Mouse (Mus musculus) forebrain, postnatal 0 days (tissue): Measurements from ENCODE around the gene Frmd5. TPM values are rescaled to one million over a fixed set of nuclear protein-coding genes. Genes with fewer than 3 reads are reported as not detected.
A peak's percentile ranks its signal among the peaks of the same experiment; 100 is the strongest.

Source experiments
- ATAC-seq: fragments of 200-750 bp; cut with Nextera tagmentation; 2 replicates; pipeline ENCODE4 v1.8.0; 2017; ENCODE audit warnings: mild to moderate bottlenecking, moderate library complexity
- DNase-seq: peaks from one replicate; pipeline ENCODE4 v3.0.0-alpha.2; 2015
- H3K27ac ChIP-seq: fragments of 300-500 bp; sonication (generic); 2 replicates; pipeline ENCODE4 v1.5.1; 2014; ENCODE audit warnings: low read depth, mild to moderate bottlenecking, antibody characterized with exemption, low read length, moderate library complexity, mixed read lengths
- H3K27me3 ChIP-seq: fragments of 300-500 bp; sonication (generic); 2 replicates; pipeline ENCODE4 v1.6.1; 2014; ENCODE audit warnings: mild to moderate bottlenecking, low read length, mixed read lengths; ENCODE audit not compliant: insufficient read depth
- H3K36me3 ChIP-seq: fragments of 300-500 bp; sonication (generic); 2 replicates; pipeline ENCODE4 v1.6.1; 2014; ENCODE audit warnings: mild to moderate bottlenecking, moderate library complexity; ENCODE audit not compliant: insufficient read depth
- H3K4me1 ChIP-seq: fragments of 300-500 bp; sonication (generic); 2 replicates; pipeline ENCODE4 v1.6.1; 2014; ENCODE audit warnings: antibody characterized with exemption; ENCODE audit not compliant: insufficient read depth
- H3K4me2 ChIP-seq: fragments of 300-500 bp; sonication (generic); 2 replicates; pipeline ENCODE4 v1.6.1; 2014; ENCODE audit warnings: low read depth, mild to moderate bottlenecking, moderate library complexity
- H3K4me3 ChIP-seq: fragments of 300-500 bp; sonication (generic); 2 replicates; pipeline ENCODE4 v1.5.1; 2014; ENCODE audit warnings: low read depth, low read length, mixed read lengths
- H3K9ac ChIP-seq: fragments of 300-500 bp; sonication (generic); 2 replicates; pipeline ENCODE4 v1.6.1; 2014; ENCODE audit warnings: mild to moderate bottlenecking
- H3K9me3 ChIP-seq: fragments of 300-500 bp; sonication (generic); 2 replicates; pipeline ENCODE4 v1.6.1; 2016; ENCODE audit warnings: low read length
- CTCF ChIP-seq: sonication (generic); IDR thresholded peaks from 2 replicates; pipeline ENCODE4 v1.5.1; 2016; ENCODE audit warnings: antibody characterized with exemption, control low read depth, low read depth
- WGBS: fragments of 180-500 bp; shearing (Covaris S2); extraction: QIAGEN DNeasy Blood & Tissue Kit; methylation state at CpG from one replicate; pipeline ENCODE4 v1.1.7; 2014; 5-methylcytosine and 5-hydroxymethylcytosine counted together
- polyA plus RNA-seq: library from polyadenylated mRNA; unstranded; fragments of >200 nt; fragmentation: Nextera tagmentation; extraction: Ambion mirVana; gene quantifications from 2 replicates; pipeline ENCODE4 v1.2.1, GENCODE M21; 2015
- total RNA-seq: library from RNA; depleted of rRNA; stranded (reverse); fragments of >200 nt; gene quantifications from 2 replicates; pipeline ENCODE4 v1.2.3, GENCODE M21; 2014

Frmd5 gene
- total and polyA plus RNA-seq, 2 experiments from 2014 or later = 15.7 to 53.3 TPM

GRCm38 (mm10) chr2:121632091-121632490 is 174.8 kb downstream of the Frmd5 start:
- H3K4me3 ChIP-seq = no peak overlapping the region
- no peak for ATAC-seq
- no peaks in the 10 kb centered on the region for H3K4me1 ChIP-seq
- WGBS = 64% methylated on average over 4 of the region's 4 CpGs
- H3K27ac ChIP-seq = no peak overlapping the region
- no peak for TF ChIP-seq CTCF
- no peaks in the 10 kb centered on the region for H3K27me3 ChIP-seq
- DNase-seq = no peak
- H3K9me3 ChIP-seq = no peaks in the 10 kb centered on the region
- H3K9ac ChIP-seq = no peak overlapping the region
- H3K36me3 ChIP-seq = no peaks in the 10 kb centered on the region
- H3K4me2 ChIP-seq = no peak overlapping the region

GRCm38 (mm10) chr2:121630286-121630685 is 176.6 kb downstream of the Frmd5 start:
- Histone ChIP-seq H3K4me1 (no peaks in the 10 kb centered on the region), H3K4me2 (no peak overlapping the region), H3K4me3 (no peak overlapping the region), H3K9me3 (no peaks in the 10 kb centered on the region), H3K9ac (no peak overlapping the region), H3K27me3 (no peaks in the 10 kb centered on the region), H3K27ac (no peak overlapping the region), H3K36me3 (no peaks in the 10 kb centered on the region)
- no peak for TF ChIP-seq CTCF
- DNase-seq = no peak
- ATAC-seq = no peak
- 74% methylated on average over 5 of the region's 5 CpGs for WGBS

- no peaks in the 10 kb centered on the region for H3K4me1 ChIP-seq
- no peak overlapping the region for H3K4me3 ChIP-seq
- WGBS = 63% methylated on average over 10 of the region's 10 CpGs
- DNase-seq (no peak), ATAC-seq (no peak)
- no peak overlapping the region for H3K4me2 ChIP-seq
- TF ChIP-seq CTCF = no peak
- no peaks in the 10 kb centered on the region for H3K27me3 ChIP-seq
- no peak overlapping the region for H3K9ac ChIP-seq
- H3K36me3 ChIP-seq = no peaks in the 10 kb centered on the region
- H3K9me3 ChIP-seq = no peaks in the 10 kb centered on the region
- no peak overlapping the region for H3K27ac ChIP-seq
Measured at GRCm38 (mm10) chr2:121628290-121628689, 178.6 kb downstream of the Frmd5 start.

GRCm38 (mm10) chr2:121625901-121626300 is 181.0 kb downstream of the Frmd5 start:
- TF ChIP-seq CTCF = no peak
- 80% methylated on average over 3 of the region's 3 CpGs for WGBS
- ATAC-seq = no peak
- Histone ChIP-seq H3K9ac (no peak overlapping the region), H3K27me3 (no peaks in the 10 kb centered on the region), H3K4me1 (peaks cover 10% of the 10 kb centered on the region), H3K4me3 (no peak overlapping the region), H3K9me3 (no peaks in the 10 kb centered on the region), H3K4me2 (no peak overlapping the region), H3K36me3 (no peaks in the 10 kb centered on the region), H3K27ac (no peak overlapping the region)
- no peak for DNase-seq

- TF ChIP-seq CTCF = no peak
- Histone ChIP-seq H3K4me3 (no peak overlapping the region), H3K27me3 (no peaks in the 10 kb centered on the region), H3K9me3 (no peaks in the 10 kb centered on the region), H3K36me3 (no peaks in the 10 kb centered on the region), H3K4me2 (peak overlapping the region; percentile 10; the same call in 1 of the 2 replicates), H3K27ac (peak overlapping the region; percentile 40), H3K4me1 (peaks cover 14% of the 10 kb centered on the region), H3K9ac (no peak overlapping the region)
- 16% methylated on average over 13 of the region's 13 CpGs for WGBS
- peak; percentile 26 for DNase-seq
- peak; percentile 80 for ATAC-seq
Measured at GRCm38 (mm10) chr2:121621262-121622163, 185.4 kb downstream of the Frmd5 start.

- ATAC-seq = peak; percentile 35; the same call in 1 of the 2 replicates
- no peak for DNase-seq
- Histone ChIP-seq H3K9me3 (no peaks in the 10 kb centered on the region), H3K4me1 (peaks cover 14% of the 10 kb centered on the region), H3K27ac (peak overlapping the region; percentile 40; the same call in 1 of the 2 replicates), H3K9ac (no peak overlapping the region), H3K4me3 (no peak overlapping the region), H3K4me2 (no peak overlapping the region), H3K27me3 (no peaks in the 10 kb centered on the region), H3K36me3 (no peaks in the 10 kb centered on the region)
- no peak for TF ChIP-seq CTCF
- whole genome bisulfite sequencing = 39% methylated on average over 7 of the region's 7 CpGs
Measured at GRCm38 (mm10) chr2:121620582-121621261, 186.2 kb downstream of the Frmd5 start.

- no peak overlapping the region for H3K9ac ChIP-seq
- DNase-seq (no peak), ATAC-seq (no peak)
- H3K4me3 ChIP-seq = no peak overlapping the region
- H3K36me3 ChIP-seq = no peaks in the 10 kb centered on the region
- H3K27ac ChIP-seq = no peak overlapping the region
- no peaks in the 10 kb centered on the region; the same call in 1 of the 2 replicates for H3K4me1 ChIP-seq
- no peaks in the 10 kb centered on the region for H3K9me3 ChIP-seq
- H3K4me2 ChIP-seq = no peak overlapping the region
- WGBS = 86% methylated on average over 7 of the region's 7 CpGs
- H3K27me3 ChIP-seq = no peaks in the 10 kb centered on the region
- TF ChIP-seq CTCF = no peak
Measured at GRCm38 (mm10) chr2:121615199-121615559, 191.7 kb downstream of the Frmd5 start.
